Mouse (Mus musculus) heart, embryonic 11.5 days (tissue): ENCODE measurements around the gene Crk. TPM values are rescaled to one million over a fixed set of nuclear protein-coding genes. Genes with fewer than 3 reads are reported as not detected.
"Not testable (repeated sequence)": the region's sequence is repeated elsewhere in the genome, so short reads cannot be mapped to it uniquely, and the experiment has no call there.

Experiments used
- ATAC-seq: fragments of 200-750 bp; cut with Nextera tagmentation; replicated peaks from 2 replicates; pipeline ENCODE4 v1.8.0; 2017; ENCODE audit warnings: moderate library complexity; ENCODE audit not compliant: insufficient number of reproducible peaks, low FRiP score, low TSS enrichment
- H3K27ac ChIP-seq: fragments of 300-500 bp; sonication (generic); 2 replicates; pipeline ENCODE4 v1.5.1; 2014; ENCODE audit warnings: mild to moderate bottlenecking, low read depth, low read length
- H3K27me3 ChIP-seq: fragments of 300-500 bp; sonication (generic); 2 replicates; pipeline ENCODE4 v1.6.1; 2014; ENCODE audit warnings: mild to moderate bottlenecking, low read length, mixed read lengths; ENCODE audit not compliant: control insufficient read depth, insufficient read depth
- H3K36me3 ChIP-seq: fragments of 300-500 bp; sonication (generic); 2 replicates; pipeline ENCODE4 v1.6.1; 2014; ENCODE audit warnings: mild to moderate bottlenecking, low read length, moderate library complexity, mixed read lengths; ENCODE audit not compliant: control insufficient read depth, insufficient read depth
- H3K4me1 ChIP-seq: fragments of 300-500 bp; sonication (generic); 2 replicates; pipeline ENCODE4 v1.6.1; 2014; ENCODE audit warnings: low read length; ENCODE audit not compliant: control insufficient read depth, insufficient read depth
- H3K4me2 ChIP-seq: fragments of 300-500 bp; sonication (generic); 2 replicates; pipeline ENCODE4 v1.6.1; 2014; ENCODE audit warnings: mild to moderate bottlenecking, moderate library complexity
- H3K4me3 ChIP-seq: fragments of 300-500 bp; sonication (generic); 2 replicates; pipeline ENCODE4 v1.5.1; 2014; ENCODE audit warnings: low read depth, low read length
- H3K9ac ChIP-seq: fragments of 300-500 bp; sonication (generic); 2 replicates; pipeline ENCODE4 v1.6.1; 2014; ENCODE audit warnings: mild to moderate bottlenecking, low read depth, low read length, moderate library complexity
- H3K9me3 ChIP-seq: fragments of 300-500 bp; sonication (generic); replicated peaks from 2 replicates; pipeline ENCODE4 v1.6.1; 2016; ENCODE audit warnings: low read length; ENCODE audit not compliant: control insufficient read depth
- WGBS: fragments of 180-500 bp; shearing (Covaris S2); extraction: QIAGEN DNeasy Blood & Tissue Kit; methylation state at CpG from one replicate; pipeline ENCODE4 v1.1.7; 2014; ENCODE audit not compliant: insufficient replicate concordance; 5-methylcytosine and 5-hydroxymethylcytosine counted together
- polyA plus RNA-seq: library from polyadenylated mRNA; unstranded; fragments of >200 nt; fragmentation: Nextera tagmentation; extraction: Ambion mirVana; gene quantifications from 2 replicates; pipeline ENCODE4 v1.2.1, GENCODE M21; 2014

The Crk gene
- polyA plus RNA-seq, 1 experiment from 2014 or later = 90.3 TPM

DNA sequence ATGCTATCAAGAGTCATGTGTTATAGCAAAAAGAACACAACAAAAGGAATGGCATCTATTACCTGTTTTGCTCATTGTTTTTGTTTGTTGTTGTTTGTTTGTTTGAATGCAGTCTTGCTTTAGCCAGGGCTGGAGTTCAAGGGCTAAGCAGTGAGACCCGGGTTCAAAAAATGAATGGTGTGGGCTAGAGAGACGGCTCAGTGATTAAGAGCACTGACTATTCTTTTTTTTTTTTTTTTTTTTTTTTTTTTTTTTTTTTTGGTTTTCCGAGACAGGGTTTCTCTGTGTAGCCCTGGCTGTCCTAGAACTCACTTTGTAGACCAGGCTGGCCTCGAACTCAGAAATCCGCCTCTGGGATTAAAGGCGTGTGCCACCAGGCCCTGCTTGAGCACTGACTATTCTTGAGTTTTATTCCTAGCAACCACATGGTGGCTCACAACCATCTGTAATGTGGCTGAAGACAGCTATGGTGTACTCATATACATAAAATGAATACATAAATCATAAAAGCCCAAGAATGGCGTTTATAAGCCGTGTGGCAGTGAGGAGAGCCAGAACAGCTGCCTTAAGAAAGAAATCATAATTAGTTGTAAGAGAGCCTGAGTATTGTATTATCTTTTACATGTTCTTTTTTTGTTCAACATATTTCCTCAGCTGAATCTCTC lies 37.7 kb downstream of the Crk start:
- Histone ChIP-seq H3K4me2 (no peak overlapping the region), H3K9me3 (no peaks in the 10 kb centered on the region; the same call in 1 of the 2 replicates), H3K9ac (no peak overlapping the region), H3K4me3 (no peak overlapping the region), H3K4me1 (no peaks in the 10 kb centered on the region), H3K27me3 (no peaks in the 10 kb centered on the region), H3K27ac (no peak overlapping the region), H3K36me3 (no peaks in the 10 kb centered on the region)
- ATAC-seq = no peak
- WGBS = 81% methylated on average over 8 of the region's 8 CpGs

DNA sequence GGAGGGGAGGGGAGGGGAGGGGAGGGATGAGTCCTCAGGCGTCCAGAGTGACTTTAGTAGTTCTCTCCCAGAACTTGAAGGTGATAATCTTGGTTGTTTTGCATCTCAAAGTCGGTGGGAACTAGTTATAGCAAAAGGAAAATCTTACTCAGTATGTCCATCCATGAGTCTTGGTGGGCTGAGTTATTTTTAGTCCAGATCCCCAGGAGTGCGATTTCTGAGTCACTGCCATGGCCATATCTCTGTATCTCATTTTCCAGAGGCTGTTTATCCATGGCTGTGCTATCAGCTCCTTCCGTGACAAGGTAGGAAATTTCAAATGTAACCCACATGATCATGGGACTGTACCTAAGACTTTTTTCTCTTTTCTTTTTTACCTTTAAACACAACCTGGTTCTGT lies 43.3 kb downstream of the Crk start:
- no peaks in the 10 kb centered on the region for H3K36me3 ChIP-seq
- H3K9me3 ChIP-seq = no peaks in the 10 kb centered on the region; the same call in 1 of the 2 replicates
- H3K27ac ChIP-seq = no peak overlapping the region
- ATAC-seq = no peak
- no peak overlapping the region for H3K9ac ChIP-seq
- no peak overlapping the region for H3K4me2 ChIP-seq
- H3K4me1 ChIP-seq = no peaks in the 10 kb centered on the region; the same call in 1 of the 2 replicates
- no peak overlapping the region for H3K4me3 ChIP-seq
- WGBS = 15% methylated on average over 4 of the region's 4 CpGs
- no peaks in the 10 kb centered on the region for H3K27me3 ChIP-seq

DNA sequence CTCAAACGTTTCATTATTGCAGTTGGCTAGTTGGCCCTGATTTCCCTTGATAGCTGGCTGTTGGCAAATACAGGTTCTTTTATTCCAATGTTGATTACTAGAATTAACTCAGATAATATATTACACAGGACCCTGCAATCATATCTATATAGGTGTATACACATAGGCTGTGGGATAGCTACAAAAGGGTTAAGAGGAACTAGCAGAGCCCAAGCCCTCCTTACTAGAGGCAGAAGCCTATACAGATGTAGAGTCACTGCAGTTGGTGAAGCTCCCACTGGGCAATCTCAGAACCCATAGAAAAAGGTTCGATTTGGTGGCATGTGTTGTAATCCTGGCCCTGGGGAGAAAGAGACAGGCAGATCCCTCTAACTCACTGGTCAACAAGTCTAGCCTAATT lies 48.1 kb downstream of the Crk start:
- H3K36me3 ChIP-seq = no peaks in the 10 kb centered on the region
- 68% methylated on average over 2 of the region's 2 CpGs for WGBS
- no peak overlapping the region for H3K4me3 ChIP-seq
- no peak for ATAC-seq
- no peak overlapping the region for H3K27ac ChIP-seq
- no peak overlapping the region for H3K4me2 ChIP-seq
- H3K9me3 ChIP-seq = no peaks in the 10 kb centered on the region
- peaks cover 8% of the 10 kb centered on the region; the same call in 1 of the 2 replicates for H3K4me1 ChIP-seq
- H3K27me3 ChIP-seq = no peaks in the 10 kb centered on the region
- H3K9ac ChIP-seq = no peak overlapping the region

DNA sequence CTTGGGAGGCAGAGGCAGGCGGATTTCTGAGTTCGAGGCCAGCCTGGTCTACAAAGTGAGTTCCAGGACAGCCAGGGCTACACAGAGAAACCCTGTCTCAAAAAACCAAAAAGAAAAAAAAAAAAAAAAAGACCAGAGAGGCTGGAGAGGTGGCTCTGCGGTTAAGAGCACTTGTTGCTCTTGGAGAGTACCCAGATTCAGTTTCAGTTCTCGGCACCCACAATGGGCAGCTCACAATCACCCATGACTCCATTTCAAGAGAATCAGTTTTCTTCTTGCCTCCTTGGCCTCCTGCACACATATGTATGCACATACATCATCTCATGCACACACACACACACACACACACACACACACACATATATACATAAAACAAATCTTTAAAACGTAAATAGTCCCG lies 48.6 kb downstream of the Crk start:
- not testable (repeated sequence) for H3K27ac ChIP-seq, H3K9ac ChIP-seq

DNA sequence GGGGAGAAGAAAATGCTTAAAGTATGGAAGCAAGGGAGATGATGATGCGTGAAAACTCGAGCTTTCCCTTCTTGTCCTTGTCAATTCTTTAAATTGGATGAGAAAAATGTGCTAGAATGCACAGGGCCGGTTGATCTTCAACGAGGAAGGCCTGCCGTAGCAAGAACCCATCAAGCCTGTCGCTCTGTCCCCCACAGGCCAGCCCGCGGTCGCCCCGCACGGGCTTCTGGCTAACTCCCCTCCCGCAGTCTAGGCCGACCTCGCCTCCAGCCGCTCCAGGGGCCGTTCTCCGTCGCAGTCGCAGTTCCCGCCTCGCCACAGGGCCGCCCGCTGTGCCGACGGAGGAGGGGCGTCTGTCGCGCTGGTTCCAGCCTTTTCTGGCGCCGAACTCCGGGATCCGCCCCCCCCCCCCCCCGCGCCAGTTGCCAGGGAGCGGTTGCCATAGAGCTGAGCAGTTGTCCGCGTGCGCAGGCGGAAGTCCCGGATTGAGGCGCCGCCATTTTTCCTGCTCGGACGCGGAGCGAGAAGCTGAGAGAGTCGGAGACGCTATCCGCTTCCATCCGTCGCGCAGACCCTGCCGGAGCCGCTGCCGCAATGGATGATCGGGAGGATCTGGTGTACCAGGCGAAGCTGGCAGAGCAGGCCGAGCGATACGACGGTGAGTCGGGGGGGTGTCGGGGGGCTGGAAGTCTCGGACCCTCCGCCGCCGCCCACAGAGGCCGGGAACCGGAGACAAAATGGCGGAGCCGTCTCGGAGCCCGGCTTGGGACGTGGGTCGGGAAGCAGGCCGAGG lies 53.6 kb downstream of the Crk start, which contains the start of gene Ywhae:
Gene Ywhae, plus strand, starts transcription at position 436 of the 793 bp plus-strand sequence.
- Histone ChIP-seq H3K4me2 (peak within 1 kb of the TSS; percentile 88), H3K27ac (peak within 1 kb of the TSS; percentile 98), H3K4me3 (peak within 1 kb of the TSS; percentile 95), H3K9me3 (no peaks in the 10 kb centered on the region), H3K9ac (peak within 1 kb of the TSS; percentile 100), H3K27me3 (no peaks in the 10 kb centered on the region), H3K36me3 (no peaks in the 10 kb centered on the region), H3K4me1 (peaks cover 21% of the 10 kb centered on the region)
- ATAC-seq = peak; percentile 91
- under 1% methylated on average over 73 of the region's 76 CpGs for WGBS

More for the DNA sequence above, 48.6 kb downstream of the Crk start:
- ATAC-seq, H3K4me2 ChIP-seq, H3K27me3 ChIP-seq, H3K36me3 ChIP-seq, H3K4me1 ChIP-seq, H3K9me3 ChIP-seq, H3K4me3 ChIP-seq: not testable (repeated sequence)
- WGBS = 91% methylated on average over 5 of the region's 6 CpGs

DNA sequence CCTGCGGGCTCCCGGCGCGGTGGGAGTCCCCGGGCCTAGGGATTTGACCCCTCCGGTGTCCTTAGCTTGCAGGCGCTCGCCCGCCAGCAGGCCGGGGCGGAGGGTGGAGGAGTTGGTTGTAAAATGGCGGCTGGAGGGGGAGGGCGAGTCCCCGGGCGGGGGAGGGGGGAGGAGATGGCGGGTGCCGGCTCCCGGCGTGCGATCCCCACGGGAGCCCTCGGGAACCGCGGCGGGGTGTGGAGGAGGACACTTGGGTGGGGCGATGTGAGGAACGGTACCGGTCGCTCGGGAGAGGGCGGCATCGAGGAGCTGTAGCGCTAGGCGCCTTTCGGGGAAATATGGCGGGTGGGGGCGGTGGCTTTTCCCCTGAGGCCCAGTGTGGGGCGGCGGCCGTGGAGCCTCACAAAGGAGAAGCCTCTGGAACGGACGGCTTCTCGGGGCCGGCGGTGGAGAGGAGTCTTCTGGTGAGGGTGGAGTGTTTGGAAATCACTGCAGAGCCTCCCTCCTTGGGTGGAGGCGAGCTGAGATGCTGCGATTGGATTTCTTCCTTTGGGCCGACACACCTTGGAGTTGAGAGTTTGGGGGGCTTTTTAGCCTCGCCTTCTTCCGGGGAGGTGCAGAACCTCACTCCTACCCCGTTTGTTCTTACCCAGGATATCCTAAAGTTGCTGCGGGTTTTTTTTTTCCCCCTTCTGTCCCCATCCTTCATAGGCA lies 54.3 kb downstream of the Crk start:
- peak; percentile 72 for ATAC-seq
- WGBS = under 1% methylated on average over 51 of the region's 52 CpGs
- Histone ChIP-seq H3K27me3 (no peaks in the 10 kb centered on the region), H3K36me3 (0 out of 2 replicates have a peak, but pooled peaks cover 3% of the 10 kb centered on the region), H3K9me3 (no peaks in the 10 kb centered on the region), H3K4me2 (peak overlapping the region; percentile 88), H3K27ac (peak overlapping the region; percentile 98), H3K4me1 (peaks cover 21% of the 10 kb centered on the region), H3K9ac (peak overlapping the region; percentile 100), H3K4me3 (peak overlapping the region; percentile 95)

DNA sequence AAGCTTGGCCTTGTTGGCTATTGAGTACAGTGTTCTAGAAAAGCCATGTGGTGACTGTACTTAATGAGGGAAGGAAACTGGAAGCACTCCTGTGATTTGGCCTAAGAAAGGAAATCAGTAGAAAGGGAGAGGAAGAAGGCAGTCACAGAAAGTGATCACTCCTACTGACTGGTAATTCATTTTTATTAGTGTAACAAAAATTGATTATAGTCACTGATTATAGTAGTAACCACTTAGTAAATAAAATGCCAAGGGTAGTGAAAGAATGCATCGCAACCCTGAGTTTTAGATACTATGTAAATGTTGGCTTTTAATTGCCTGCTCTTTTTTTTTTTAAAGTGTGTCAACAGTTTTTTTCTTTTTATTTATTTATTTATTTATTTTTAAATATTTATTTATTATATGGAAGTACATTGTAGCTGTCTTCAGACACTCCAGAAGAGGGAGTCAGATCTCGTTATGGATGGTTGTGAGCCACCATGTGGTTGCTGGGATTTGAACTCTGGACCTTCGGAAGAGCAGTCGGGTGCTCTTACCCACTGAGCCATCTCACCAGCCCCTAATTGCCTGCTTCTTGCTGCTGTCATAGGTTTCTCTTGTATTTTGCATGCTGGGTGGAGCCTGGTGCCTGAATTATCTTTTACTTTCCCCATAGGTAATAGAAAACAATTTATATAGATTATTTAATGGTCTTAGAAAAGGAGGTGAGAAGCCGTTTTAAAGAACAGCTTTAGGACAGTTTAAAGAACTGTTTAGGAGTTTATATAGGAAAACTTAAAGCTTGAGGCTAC lies 56.6 kb downstream of the Crk start:
- Histone ChIP-seq H3K9ac (no peak overlapping the region), H3K4me2 (peak overlapping the region; percentile 88), H3K9me3 (no peaks in the 10 kb centered on the region), H3K4me1 (peaks cover 29% of the 10 kb centered on the region), H3K27ac (no peak overlapping the region), H3K4me3 (no peak overlapping the region; the same call in 1 of the 2 replicates), H3K36me3 (0 out of 2 replicates have a peak, but pooled peaks cover 3% of the 10 kb centered on the region), H3K27me3 (no peaks in the 10 kb centered on the region)
- WGBS = 83% methylated on average over 5 of the region's 5 CpGs
- no peak for ATAC-seq

DNA sequence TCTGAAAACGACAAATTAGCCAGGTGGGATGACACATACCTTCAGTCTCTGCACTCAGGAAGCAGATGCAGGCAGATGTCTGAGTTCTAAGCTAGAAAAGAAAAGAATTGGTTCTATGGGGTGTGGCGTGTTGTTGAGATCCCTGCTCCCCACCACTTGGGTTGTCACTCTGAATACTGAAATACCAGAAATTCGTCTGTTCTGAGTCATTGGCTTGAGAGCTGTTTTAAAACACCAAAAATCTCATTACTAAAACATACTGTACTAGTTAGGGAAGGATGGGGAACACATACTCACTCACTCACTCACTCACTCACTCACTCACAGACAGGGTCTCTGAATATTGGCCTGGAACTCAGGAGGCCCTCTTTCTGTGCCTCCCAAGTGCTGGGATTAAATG lies 57.9 kb downstream of the Crk start:
- 0 out of 2 replicates have a peak, but pooled peaks cover 3% of the 10 kb centered on the region for H3K36me3 ChIP-seq
- ATAC-seq = no peak
- H3K4me2 ChIP-seq = peak overlapping the region; percentile 22; the same call in 1 of the 2 replicates
- H3K4me1 ChIP-seq = peaks cover 32% of the 10 kb centered on the region
- H3K27ac ChIP-seq = no peak overlapping the region
- H3K4me3 ChIP-seq = peak overlapping the region; percentile 4; the same call in 1 of the 2 replicates
- no peak overlapping the region for H3K9ac ChIP-seq
- no peaks in the 10 kb centered on the region for H3K27me3 ChIP-seq
- WGBS = 64% methylated on average over 3 of the region's 3 CpGs
- no peaks in the 10 kb centered on the region for H3K9me3 ChIP-seq
